39 mouse cellular contexts compared by ENCODE assay signal in genomic region chr11:4281852-4282251, GRCm38 (mm10). TPM values are rescaled to one million over a fixed set of nuclear protein-coding genes. Genes with fewer than 3 reads are reported as not detected.
"Had no signal": no experiment of that assay in that cellular context is flagged by ENCODE, and none has a peak within 500 bp of the region (broad histone marks: within the 10 kb centered on the region; RNA-seq: fewer than 3 reads in every experiment).

No protein-coding gene starts in this region.

- H3K4me1 ChIP-seq: midbrain, embryonic 12.5 days; midbrain, embryonic 13.5 days; midbrain, embryonic 15.5 days; neural tube, embryonic 12.5 days; neural tube, embryonic 13.5 days had no signal

- H3K27me3 ChIP-seq: limb, embryonic 12.5 days; limb, embryonic 13.5 days; limb, embryonic 15.5 days; lung, embryonic 15.5 days; midbrain, embryonic 12.5 days; midbrain, embryonic 13.5 days; midbrain, embryonic 15.5 days; neural tube, embryonic 12.5 days; neural tube, embryonic 13.5 days had no signal

- H3K4me2 ChIP-seq: limb, embryonic 12.5 days; limb, embryonic 13.5 days; limb, embryonic 15.5 days; liver, embryonic 11.5 days; liver, embryonic 12.5 days; liver, embryonic 13.5 days; liver, embryonic 15.5 days; lung, embryonic 14.5 days; lung, embryonic 15.5 days; midbrain, embryonic 11.5 days; midbrain, embryonic 12.5 days; midbrain, embryonic 13.5 days; midbrain, embryonic 15.5 days; neural tube, embryonic 12.5 days; neural tube, embryonic 13.5 days had no signal

- ATAC-seq: liver, embryonic 12.5 days; liver, postnatal 0 days; midbrain, embryonic 13.5 days; midbrain, embryonic 15.5 days; midbrain, embryonic 16.5 days had no signal

- H3K9me3 ChIP-seq: limb, embryonic 10.5 days; limb, embryonic 12.5 days; limb, embryonic 13.5 days; limb, embryonic 15.5 days; liver, embryonic 12.5 days; liver, embryonic 13.5 days; liver, embryonic 15.5 days; lung, embryonic 15.5 days; megakaryocyte, embryonic 14.5 days; midbrain, embryonic 10.5 days; midbrain, embryonic 12.5 days; midbrain, embryonic 13.5 days; midbrain, embryonic 15.5 days; neural tube, embryonic 12.5 days; neural tube, embryonic 13.5 days had no signal

- DNase-seq: left cerebral cortex, postnatal 4 days; liver; liver, embryonic 13.5 days; liver, postnatal 0 days; lung, adult 18-20 months; lung, adult 2 months; lung, embryonic 14.5 days; lung, postnatal 14 days; lung, postnatal 36 days; lung, postnatal 4 days; midbrain, embryonic 14.5 days had no signal

- H3K27ac ChIP-seq: limb, embryonic 12.5 days; limb, embryonic 13.5 days; limb, embryonic 15.5 days; liver, embryonic 12.5 days; liver, embryonic 13.5 days; liver, embryonic 14.5 days; liver, embryonic 15.5 days; lung, embryonic 15.5 days; macrophage; midbrain, embryonic 10.5 days; midbrain, embryonic 12.5 days; midbrain, embryonic 13.5 days; midbrain, embryonic 15.5 days; neural tube, embryonic 12.5 days; neural tube, embryonic 13.5 days had no signal

- H3K36me3 ChIP-seq: limb, embryonic 10.5 days; limb, embryonic 12.5 days; limb, embryonic 13.5 days; limb, embryonic 15.5 days; liver, embryonic 12.5 days; liver, embryonic 13.5 days; liver, embryonic 15.5 days; lung, embryonic 15.5 days; midbrain, embryonic 10.5 days; midbrain, embryonic 12.5 days; midbrain, embryonic 13.5 days; midbrain, embryonic 15.5 days; neural tube, embryonic 12.5 days; neural tube, embryonic 13.5 days had no signal

- H3K9ac ChIP-seq: limb, embryonic 12.5 days; limb, embryonic 13.5 days; limb, embryonic 15.5 days; liver, embryonic 12.5 days; liver, embryonic 13.5 days; liver, embryonic 14.5 days; liver, embryonic 15.5 days; liver, postnatal 0 days; lung, embryonic 14.5 days; lung, embryonic 15.5 days; midbrain, embryonic 12.5 days; midbrain, embryonic 13.5 days; midbrain, embryonic 15.5 days; neural tube, embryonic 12.5 days; neural tube, embryonic 13.5 days had no signal

- H3K4me3 ChIP-seq: limb, embryonic 10.5 days; limb, embryonic 12.5 days; limb, embryonic 13.5 days; limb, embryonic 15.5 days; liver, embryonic 12.5 days; liver, embryonic 13.5 days; liver, embryonic 15.5 days; lung, embryonic 15.5 days; megakaryocyte, embryonic 14.5 days; midbrain, embryonic 10.5 days; midbrain, embryonic 12.5 days; midbrain, embryonic 13.5 days; midbrain, embryonic 15.5 days; myocyte; neural tube, embryonic 12.5 days; neural tube, embryonic 13.5 days had no signal

RNA-seq across cellular contexts. Expression of gene Lif, which starts 24.5 kb away (rescaled TPM):
- total RNA-seq: liver, adult 2 months had no signal
- polyA plus RNA-seq: liver, embryonic 11.5 days; liver, embryonic 12.5 days; liver, embryonic 13.5 days; liver, embryonic 15.5 days; liver, embryonic 16.5 days; liver, postnatal 0 days; midbrain, embryonic 11.5 days; midbrain, embryonic 12.5 days; midbrain, embryonic 14.5 days; midbrain, embryonic 15.5 days; midbrain, postnatal 0 days; neural tube, embryonic 11.5 days; neural tube, embryonic 12.5 days; neural tube, embryonic 13.5 days had no signal

RNA-seq across cellular contexts. Expression of gene Osm, which starts 45.6 kb away (rescaled TPM):
- total RNA-seq: left cerebral cortex, postnatal 10 days; left cerebral cortex, postnatal 14 days; left cerebral cortex, postnatal 36 days; liver, adult 2 months had no signal
- polyA plus RNA-seq: limb, embryonic 10.5 days; limb, embryonic 11.5 days; limb, embryonic 12.5 days; liver, adult 2 months; lung, embryonic 14.5 days; midbrain, embryonic 11.5 days; midbrain, embryonic 12.5 days; midbrain, embryonic 13.5 days; myocyte; neural tube, embryonic 11.5 days; neural tube, embryonic 12.5 days; neural tube, embryonic 13.5 days had no signal
